Mouse (Mus musculus) brain, embryonic 14.5 days (tissue): ENCODE results near the gene Grpel1.

Experiments used
- CTCF ChIP-seq: fragments of 200-500 bp; IDR thresholded peaks from 2 replicates; pipeline ENCODE4 v1.5.1; 2012; ENCODE audit warnings: inconsistent platforms, mild to moderate bottlenecking, moderate library complexity, borderline replicate concordance; ENCODE audit not compliant: insufficient read depth, insufficient read length; ENCODE audit errors: extremely low read depth
- POLR2A ChIP-seq: fragments of 200-500 bp; IDR thresholded peaks from 2 replicates; pipeline ENCODE4 v1.6.1; 2012; ENCODE audit warnings: mild to moderate bottlenecking, inconsistent platforms, borderline replicate concordance; ENCODE audit not compliant: poor library complexity, insufficient read depth, insufficient read length, severe bottlenecking; ENCODE audit errors: extremely low read depth

DNA sequence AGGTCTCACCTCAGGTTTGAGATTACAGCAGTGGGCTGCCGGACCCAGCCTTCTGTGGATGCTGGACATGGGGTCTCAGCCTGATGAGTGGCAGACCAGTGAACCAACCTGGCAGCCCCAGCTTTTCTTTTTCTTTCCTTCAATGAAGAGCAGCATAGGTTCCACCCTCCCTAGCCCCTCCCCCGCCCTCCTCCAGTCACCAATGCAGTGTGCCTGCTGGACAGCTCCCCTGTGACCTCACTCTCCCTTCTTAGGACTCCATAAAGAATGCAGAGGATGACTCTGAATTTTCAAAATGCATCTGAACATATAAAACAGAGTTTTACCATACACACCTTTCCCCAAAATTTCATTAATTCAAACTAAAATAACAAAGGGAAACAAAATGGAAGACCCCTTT, 33.1 kb upstream of the Grpel1 start:
- TF ChIP-seq POLR2A, result no peak
- TF ChIP-seq CTCF, result no peak
